In genomic region chr7:45634946-45635681, GRCm38 (mm10) we compare ENCODE assay signal across 9 mouse cellular contexts. TPM values are rescaled to one million over a fixed set of nuclear protein-coding genes. Genes with fewer than 3 reads are reported as not detected.
A peak's percentile ranks its signal among the peaks of the same experiment; 100 is the strongest.
DNase-seq lines count a peak whose midpoint lies in the region; ATAC-seq and TF ChIP-seq lines count a peak whose summit lies in the region.
"Had no signal": no experiment of that assay in that cellular context is flagged by ENCODE, and none has a peak within 500 bp of the region (broad histone marks: within the 10 kb centered on the region; RNA-seq: fewer than 3 reads in every experiment).

No protein-coding gene starts in this region.

- no peaks in the 10 kb centered on the region for H3K36me3 ChIP-seq in G1E (replicated peaks)
- H3K36me3 ChIP-seq in heart, embryonic 16.5 days (ENCODE audit: control insufficient read depth, insufficient read depth) = peaks cover 9% of the 10 kb centered on the region

- 68% methylated on average over 11 of the region's 11 CpGs for WGBS in heart, embryonic 16.5 days

- no peaks in the 10 kb centered on the region for H3K9me3 ChIP-seq in G1E (replicated peaks)
- no peaks in the 10 kb centered on the region for H3K9me3 ChIP-seq in heart, embryonic 16.5 days (replicated peaks; ENCODE audit: control insufficient read depth, low read length)

- no peak for ATAC-seq in G1E (ENCODE audit: extremely low read depth, insufficient number of reproducible peaks, low FRiP score, poor library complexity, severe bottlenecking)
- ATAC-seq in heart, embryonic 16.5 days (replicated peaks; ENCODE audit: extremely low read depth, insufficient read depth, low FRiP score) = no peak

- peak overlapping the region; percentile 59 for H3K27ac ChIP-seq in gastrocnemius, adult 2 months
- peak overlapping the region; percentile 79 for H3K27ac ChIP-seq in heart, embryonic 16.5 days (ENCODE audit: low read length)

- H3K27me3 ChIP-seq in G1E (ENCODE audit: insufficient read depth, low read length) = peaks cover 14% of the 10 kb centered on the region
- H3K27me3 ChIP-seq in heart, embryonic 16.5 days (ENCODE audit: control insufficient read depth, insufficient read depth, low read length) = 0 out of 2 replicates have a peak, but pooled peaks cover 2% of the 10 kb centered on the region

- intact Hi-C loops in gastrocnemius, adult 2 months (cut with DNase I) = loop anchor here (5.0 kb wide), 1 partner anchor 38 kb away; no protein-coding TSS in a partner anchor
- intact Hi-C loops in left cerebral cortex, postnatal 10 days (cut with DNase I) = no loop called here

- TF ChIP-seq CTCF in gastrocnemius, adult 2 months (IDR thresholded peaks at IDR 0.05) = no peak
- TF ChIP-seq CTCF in G1E (IDR thresholded peaks at IDR 0.05; ENCODE audit: low read depth, low read length) = no peak

- H3K4me3 ChIP-seq in gastrocnemius, adult 2 months = no peak overlapping the region
- peak overlapping the region; percentile 5; the same call in 1 of the 2 replicates for H3K4me3 ChIP-seq in G1E (ENCODE audit: low read depth, low read length)
- H3K4me3 ChIP-seq in heart, embryonic 16.5 days (ENCODE audit: low read length) = no peak overlapping the region

- no peak overlapping the region for H3K9ac ChIP-seq in heart, embryonic 16.5 days (ENCODE audit: low read length)

- DNase-seq in gastrocnemius, adult 2 months = no peak
- no peak for DNase-seq in gastrocnemius, postnatal 25 days
- DNase-seq in G1E (ENCODE audit: low spot score) = peak; percentile 46
- peak; percentile 69 for DNase-seq in lung, postnatal 10 days
- no peak for DNase-seq in adrenal gland, postnatal 25 days
- no peak for DNase-seq in testis, postnatal 14 days (ENCODE audit: low spot score)
- no peak for DNase-seq in left cerebral cortex, postnatal 10 days (ENCODE audit: extremely low spot score in 1 of 2, low spot score in 2 of 2)

- H3K4me2 ChIP-seq in heart, embryonic 16.5 days (ENCODE audit: low read depth, low read length) = no peak overlapping the region

- peaks cover 14% of the 10 kb centered on the region for H3K4me1 ChIP-seq in G1E (ENCODE audit: insufficient read depth, low read depth, low read length)
- H3K4me1 ChIP-seq in heart, embryonic 16.5 days (ENCODE audit: control insufficient read depth, insufficient read depth, low read length) = peaks cover 27% of the 10 kb centered on the region

RNA-seq across cellular contexts. Expression of gene Mamstr, which starts 4.7 kb away (rescaled TPM):
- 10 to 100 TPM; 18.7 to 44.9 TPM for total RNA-seq in gastrocnemius, adult 2 months (2021)
- total RNA-seq in gastrocnemius, postnatal 25 days (2021) = 10 to 100 TPM; 39.0 to 46.1 TPM
- total RNA-seq in G1E (2014; fragmentation: Nextera tagmentation) (not detected in 2 replicates), G1E (2017) (not detected in 2 replicates)
- polyA plus RNA-seq in G1E (2012) = not detected in 2 replicates
- 7.6 and 9.0 TPM in 2 replicates for polyA plus RNA-seq in heart, embryonic 16.5 days (2015; fragmentation: Nextera tagmentation; extraction: Ambion mirVana)
- 3.5 and 4.3 TPM in 2 replicates for total RNA-seq in adrenal gland, postnatal 25 days (2021)
- 1 to 10 TPM; 1.2 to 2.2 TPM for total RNA-seq in left cerebral cortex, postnatal 10 days (2021)

RNA-seq across cellular contexts. Expression of gene Rasip1, which starts 7.8 kb away (rescaled TPM):
- total RNA-seq in gastrocnemius, adult 2 months (2021) = 1 to 10 TPM; 5.7 to 8.0 TPM
- total RNA-seq in gastrocnemius, postnatal 25 days (2021) = 1 to 10 TPM; 6.1 to 8.5 TPM
- total RNA-seq in G1E (2014; fragmentation: Nextera tagmentation) (0.60 and 0.83 TPM in 2 replicates), G1E (2017) (0.06 and 0.11 TPM in 2 replicates)
- 0.90 and 0.95 TPM in 2 replicates for polyA plus RNA-seq in G1E (2012)
- 15.4 and 16.3 TPM in 2 replicates for polyA plus RNA-seq in heart, embryonic 16.5 days (2015; fragmentation: Nextera tagmentation; extraction: Ambion mirVana)
- 21.3 and 23.3 TPM in 2 replicates for total RNA-seq in adrenal gland, postnatal 25 days (2021)
- total RNA-seq in left cerebral cortex, postnatal 10 days (2021) = 10 to 100 TPM; 15.1 to 15.8 TPM

RNA-seq across cellular contexts. Expression of gene Izumo1, which starts 13.5 kb away (rescaled TPM):
- under 1 TPM in 1 of 2 experiments, not detected in 1; 0.20 TPM for total RNA-seq in gastrocnemius, adult 2 months (2021)
- not detected for total RNA-seq in gastrocnemius, postnatal 25 days (2021)
- total RNA-seq in G1E (2014; fragmentation: Nextera tagmentation) (0.68 TPM in 1 of 2 replicates, not detected in the other), G1E (2017) (0.05 TPM in 1 of 2 replicates, not detected in the other)
- 0.10 and 0.12 TPM in 2 replicates for polyA plus RNA-seq in G1E (2012)
- 0.21 and 0.26 TPM in 2 replicates for polyA plus RNA-seq in heart, embryonic 16.5 days (2015; fragmentation: Nextera tagmentation; extraction: Ambion mirVana)
- 0.36 TPM in 1 of 2 replicates, not detected in the other for total RNA-seq in adrenal gland, postnatal 25 days (2021)
- total RNA-seq in left cerebral cortex, postnatal 10 days (2021) = not detected
- total RNA-seq: left cerebral cortex, postnatal 25 days had no signal

RNA-seq across cellular contexts. Expression of gene Fut1, which starts 18.0 kb away (rescaled TPM):
- not detected for total RNA-seq in gastrocnemius, adult 2 months (2021)
- not detected for total RNA-seq in gastrocnemius, postnatal 25 days (2021)
- total RNA-seq in G1E (2014; fragmentation: Nextera tagmentation) (not detected in 2 replicates), G1E (2017) (0.16 TPM in 1 of 2 replicates, not detected in the other)
- polyA plus RNA-seq in G1E (2012) = not detected in 2 replicates
- 0.15 and 0.83 TPM in 2 replicates for polyA plus RNA-seq in heart, embryonic 16.5 days (2015; fragmentation: Nextera tagmentation; extraction: Ambion mirVana)
- not detected in 2 replicates for total RNA-seq in adrenal gland, postnatal 25 days (2021)
- under 1 TPM; 0.13 to 0.30 TPM for total RNA-seq in left cerebral cortex, postnatal 10 days (2021)

RNA-seq across cellular contexts. Expression of gene Fgf21, which starts 19.8 kb away (rescaled TPM):
- not detected for total RNA-seq in gastrocnemius, adult 2 months (2021)
- total RNA-seq in gastrocnemius, postnatal 25 days (2021) = not detected
- total RNA-seq in G1E (2014; fragmentation: Nextera tagmentation) (not detected in 2 replicates), G1E (2017) (0.16 TPM in 1 of 2 replicates, not detected in the other)
- polyA plus RNA-seq in G1E (2012) = not detected in 2 replicates
- polyA plus RNA-seq in heart, embryonic 16.5 days (2015; fragmentation: Nextera tagmentation; extraction: Ambion mirVana) = 1.5 and 1.7 TPM in 2 replicates
- not detected in 2 replicates for total RNA-seq in adrenal gland, postnatal 25 days (2021)
- not detected for total RNA-seq in left cerebral cortex, postnatal 10 days (2021)
- total RNA-seq: left cerebral cortex, postnatal 25 days had no signal

Comparison
In these comparisons a context has a peak if more than half of its experiments do, and no peak if none do; other contexts are left out.
1. DNase-seq: peak in G1E (single experiment) and lung, postnatal 10 days (single experiment); none in gastrocnemius, adult 2 months (single experiment), gastrocnemius, postnatal 25 days (single experiment), adrenal gland, postnatal 25 days (single experiment), testis, postnatal 14 days (single experiment) and left cerebral cortex, postnatal 10 days (0 of 2).